Mouse (Mus musculus): ENCODE measurements at regions not wholly inside any gene's neighbourhood (a gene's known extent, or its start where the extent isn't known, plus 50 kb on each side); places are given as distances from the start of the nearest gene placed in this dataset.

DNA sequence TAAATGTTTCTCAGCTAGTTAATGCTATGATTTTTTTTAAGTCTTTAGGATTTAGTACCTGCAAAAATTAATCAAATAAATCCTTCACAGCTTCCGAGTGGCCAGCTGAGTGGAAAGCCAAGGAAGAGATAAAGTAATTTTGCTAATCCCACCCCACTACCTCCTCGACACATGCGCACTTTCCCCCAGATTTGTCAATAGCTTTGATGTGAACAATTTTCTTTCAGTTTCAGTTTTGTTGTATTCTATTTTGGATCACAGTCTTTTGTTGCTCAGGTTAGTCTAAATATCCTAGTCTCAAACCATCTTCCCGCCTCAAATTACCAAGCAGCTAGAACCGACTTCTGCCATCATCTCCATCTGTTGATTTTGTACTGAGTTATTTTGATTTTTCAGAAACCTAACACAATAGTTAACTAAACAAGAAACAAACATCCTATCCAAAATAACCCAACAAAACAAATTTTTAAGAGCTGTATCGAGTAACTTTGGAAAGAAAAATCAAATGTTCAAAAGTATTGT is 141.4 kb upstream of the Tbx18 start:
- Histone ChIP-seq H3K36me3 (ENCODE audit: control insufficient read depth, insufficient read depth) (no peaks in the 10 kb centered on the region), H3K9ac (ENCODE audit: low read depth, low read length) (no peak overlapping the region), H3K4me2 (ENCODE audit: low read depth, low read length) (no peak overlapping the region), H3K27ac (ENCODE audit: low read length) (no peak overlapping the region), H3K27me3 (ENCODE audit: control insufficient read depth, insufficient read depth, low read depth, low read length) (no peaks in the 10 kb centered on the region), H3K4me3 (ENCODE audit: low read depth, low read length) (no peak overlapping the region), H3K9me3 (replicated peaks; ENCODE audit: control insufficient read depth, low read length) (no peaks in the 10 kb centered on the region), H3K4me1 (ENCODE audit: control insufficient read depth, low read depth, low read length) (no peaks in the 10 kb centered on the region)
- WGBS (ENCODE audit: insufficient replicate concordance): 62% methylated on average over 6 of the region's 6 CpGs
- no peak for ATAC-seq (ENCODE audit: low read depth)

DNA sequence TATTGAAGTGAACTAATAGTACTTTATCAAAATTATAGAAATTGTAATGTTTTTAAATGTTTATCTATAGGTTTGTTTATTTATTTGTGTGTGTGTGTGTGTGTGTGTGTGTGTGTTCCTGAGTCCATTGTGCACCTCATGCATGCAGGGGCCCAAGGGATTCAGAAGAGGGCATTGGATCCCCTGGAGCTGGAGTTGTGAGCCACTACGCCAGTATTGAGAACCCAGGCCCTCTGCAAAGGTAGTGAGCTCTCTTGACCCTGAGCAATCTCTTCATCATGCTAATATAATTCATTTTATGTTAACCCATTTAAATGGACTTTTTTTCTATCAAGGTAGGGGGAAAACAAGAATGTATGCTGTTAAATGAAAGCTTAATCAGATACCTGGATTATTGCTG is 151.5 kb upstream of the Tbx18 start:
- no peak for ATAC-seq (ENCODE audit: low read depth)
- H3K4me2 ChIP-seq (ENCODE audit: low read depth, low read length): no peak overlapping the region
- no peaks in the 10 kb centered on the region for H3K27me3 ChIP-seq (ENCODE audit: control insufficient read depth, insufficient read depth, low read depth, low read length)
- H3K9me3 ChIP-seq (replicated peaks; ENCODE audit: control insufficient read depth, low read length): no peaks in the 10 kb centered on the region
- no peaks in the 10 kb centered on the region for H3K4me1 ChIP-seq (ENCODE audit: control insufficient read depth, low read depth, low read length)
- no peaks in the 10 kb centered on the region for H3K36me3 ChIP-seq (ENCODE audit: control insufficient read depth, insufficient read depth)
- 42% methylated on average over 1 of the region's 1 CpGs for WGBS (ENCODE audit: insufficient replicate concordance)
- H3K9ac ChIP-seq (ENCODE audit: low read depth, low read length): no peak overlapping the region
- H3K4me3 ChIP-seq (ENCODE audit: low read depth, low read length): no peak overlapping the region
- no peak overlapping the region for H3K27ac ChIP-seq (ENCODE audit: low read length)

DNA sequence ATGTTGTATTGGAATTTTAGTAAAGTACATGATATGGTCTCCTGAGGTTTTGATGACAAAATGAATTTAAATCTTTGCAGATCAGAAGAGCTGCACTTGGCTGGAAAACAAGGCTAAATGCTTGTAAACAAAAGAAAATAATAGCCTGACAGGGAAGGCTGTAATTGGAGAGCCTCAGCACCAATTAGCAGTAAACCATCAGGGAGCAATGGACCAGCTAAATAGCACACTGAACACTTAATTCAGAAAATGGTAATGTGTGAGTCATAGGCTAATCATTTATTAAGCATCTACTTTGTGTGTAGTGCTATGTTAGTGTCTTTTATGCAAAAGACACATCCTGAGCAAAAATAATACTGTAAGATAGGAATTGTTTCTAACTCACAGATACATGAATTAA is 152.0 kb upstream of the Tbx18 start:
- H3K9ac ChIP-seq (ENCODE audit: low read depth, low read length): no peak overlapping the region
- ATAC-seq (ENCODE audit: low read depth): no peak
- H3K27me3 ChIP-seq (ENCODE audit: control insufficient read depth, insufficient read depth, low read depth, low read length): no peaks in the 10 kb centered on the region
- H3K4me2 ChIP-seq (ENCODE audit: low read depth, low read length): no peak overlapping the region
- H3K36me3 ChIP-seq (ENCODE audit: control insufficient read depth, insufficient read depth): no peaks in the 10 kb centered on the region
- no peak overlapping the region for H3K27ac ChIP-seq (ENCODE audit: low read length)
- H3K9me3 ChIP-seq (replicated peaks; ENCODE audit: control insufficient read depth, low read length): no peaks in the 10 kb centered on the region
- no peak overlapping the region for H3K4me3 ChIP-seq (ENCODE audit: low read depth, low read length)
- no peaks in the 10 kb centered on the region for H3K4me1 ChIP-seq (ENCODE audit: control insufficient read depth, low read depth, low read length)

DNA sequence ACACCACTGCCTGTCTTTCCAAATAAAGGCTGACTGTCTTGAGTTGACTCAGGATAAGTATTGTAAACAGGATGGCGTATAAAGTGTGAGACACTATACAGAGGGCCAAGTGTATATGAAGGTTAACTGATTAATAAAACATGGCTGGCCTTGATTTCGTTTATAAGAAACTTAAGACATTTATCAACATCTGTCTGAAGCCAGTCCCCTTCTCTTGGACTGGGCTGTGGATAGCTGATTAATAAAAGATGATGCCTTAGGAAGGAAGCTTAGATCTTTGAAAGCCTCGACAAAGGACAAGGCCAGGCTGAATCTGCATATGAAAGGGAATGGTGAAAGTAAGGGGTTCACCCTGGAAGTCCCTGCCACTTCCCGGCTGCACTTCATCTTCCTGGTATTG is 163.0 kb upstream of the Tbx18 start:
- Histone ChIP-seq H3K4me3 (ENCODE audit: low read depth, low read length) (no peak overlapping the region), H3K4me1 (ENCODE audit: control insufficient read depth, low read depth, low read length) (no peaks in the 10 kb centered on the region), H3K4me2 (ENCODE audit: low read depth, low read length) (no peak overlapping the region), H3K9ac (ENCODE audit: low read depth, low read length) (no peak overlapping the region), H3K27ac (ENCODE audit: low read length) (no peak overlapping the region), H3K9me3 (replicated peaks; ENCODE audit: control insufficient read depth, low read length) (no peaks in the 10 kb centered on the region), H3K27me3 (ENCODE audit: control insufficient read depth, insufficient read depth, low read depth, low read length) (no peaks in the 10 kb centered on the region), H3K36me3 (ENCODE audit: control insufficient read depth, insufficient read depth) (no peaks in the 10 kb centered on the region)
- WGBS (ENCODE audit: insufficient replicate concordance): 34% methylated on average over 4 of the region's 4 CpGs
- ATAC-seq (ENCODE audit: low read depth): no peak

DNA sequence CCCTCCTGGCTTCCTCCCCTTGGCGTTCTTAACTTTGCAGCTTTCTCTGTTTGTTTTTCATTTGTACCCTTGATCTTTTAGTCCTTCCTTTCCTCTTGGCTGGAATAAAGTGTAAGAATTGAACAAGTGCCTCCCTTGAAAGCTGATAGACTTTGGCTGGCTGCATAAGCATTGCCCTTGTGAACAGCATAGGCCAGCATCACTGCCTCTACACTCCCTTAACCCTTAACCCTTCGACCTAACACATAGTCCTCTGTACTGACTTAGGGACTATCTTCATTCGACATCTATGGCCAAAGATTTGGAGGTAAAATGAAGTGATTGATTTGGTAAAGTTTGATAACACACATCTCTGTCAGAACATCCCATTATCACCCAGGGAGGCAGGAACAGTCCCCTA is 163.5 kb upstream of the Tbx18 start:
- H3K36me3 ChIP-seq (ENCODE audit: control insufficient read depth, insufficient read depth): no peaks in the 10 kb centered on the region
- no peak overlapping the region for H3K4me2 ChIP-seq (ENCODE audit: low read depth, low read length)
- no peak overlapping the region for H3K9ac ChIP-seq (ENCODE audit: low read depth, low read length)
- H3K4me1 ChIP-seq (ENCODE audit: control insufficient read depth, low read depth, low read length): no peaks in the 10 kb centered on the region
- no peak overlapping the region for H3K4me3 ChIP-seq (ENCODE audit: low read depth, low read length)
- no peaks in the 10 kb centered on the region for H3K9me3 ChIP-seq (replicated peaks; ENCODE audit: control insufficient read depth, low read length)
- WGBS (ENCODE audit: insufficient replicate concordance): 37% methylated on average over 3 of the region's 3 CpGs
- H3K27ac ChIP-seq (ENCODE audit: low read length): no peak overlapping the region
- H3K27me3 ChIP-seq (ENCODE audit: control insufficient read depth, insufficient read depth, low read depth, low read length): no peaks in the 10 kb centered on the region
- ATAC-seq (ENCODE audit: low read depth): no peak

DNA sequence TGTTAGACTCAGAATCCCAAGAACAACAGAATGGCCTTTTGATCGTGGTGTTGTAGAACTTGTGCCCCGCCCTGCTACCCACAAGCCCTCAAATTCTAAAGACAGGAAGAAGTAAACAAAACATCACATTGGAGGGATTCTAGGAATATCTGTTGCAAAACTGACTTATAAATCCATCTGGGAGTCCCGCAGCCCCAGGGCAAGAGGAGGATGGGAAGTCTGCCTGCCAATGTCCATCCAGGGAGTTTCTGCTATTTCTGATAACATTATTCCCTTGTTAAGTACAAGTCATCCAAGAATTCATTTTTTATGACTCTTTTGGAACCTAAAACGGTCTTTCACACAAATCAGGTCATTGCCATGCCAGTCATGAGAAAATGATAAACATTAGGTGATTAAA is 164.5 kb upstream of the Tbx18 start:
- no peaks in the 10 kb centered on the region for H3K4me1 ChIP-seq (ENCODE audit: control insufficient read depth, low read depth, low read length)
- no peak for ATAC-seq (ENCODE audit: low read depth)
- H3K36me3 ChIP-seq (ENCODE audit: control insufficient read depth, insufficient read depth): no peaks in the 10 kb centered on the region
- no peak overlapping the region for H3K9ac ChIP-seq (ENCODE audit: low read depth, low read length)
- H3K4me2 ChIP-seq (ENCODE audit: low read depth, low read length): no peak overlapping the region
- no peak overlapping the region for H3K27ac ChIP-seq (ENCODE audit: low read length)
- H3K9me3 ChIP-seq (replicated peaks; ENCODE audit: control insufficient read depth, low read length): no peaks in the 10 kb centered on the region
- H3K27me3 ChIP-seq (ENCODE audit: control insufficient read depth, insufficient read depth, low read depth, low read length): no peaks in the 10 kb centered on the region
- no peak overlapping the region for H3K4me3 ChIP-seq (ENCODE audit: low read depth, low read length)
- 52% methylated on average over 4 of the region's 4 CpGs for WGBS (ENCODE audit: insufficient replicate concordance)

DNA sequence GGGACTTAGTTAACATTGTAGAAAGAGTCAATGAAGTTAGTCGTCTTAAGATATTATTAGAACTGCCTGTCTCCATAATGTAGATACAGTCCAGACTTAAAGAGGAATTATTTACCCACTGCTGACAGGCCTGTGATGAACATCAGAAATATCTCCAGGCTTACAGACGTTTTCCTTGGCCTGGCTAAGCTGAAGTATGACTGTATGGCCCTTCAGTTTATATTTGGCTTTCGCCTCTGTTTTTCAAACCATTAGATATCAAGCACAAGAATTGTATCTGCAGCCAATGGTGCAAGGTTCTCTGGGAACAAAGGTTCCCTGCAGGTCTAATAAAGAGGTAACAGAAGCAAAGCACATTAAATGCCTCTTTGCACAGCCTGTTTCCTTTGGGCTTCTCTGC is 166.3 kb upstream of the Tbx18 start:
- Histone ChIP-seq H3K4me1 (ENCODE audit: control insufficient read depth, low read depth, low read length) (no peaks in the 10 kb centered on the region), H3K4me2 (ENCODE audit: low read depth, low read length) (no peak overlapping the region), H3K27ac (ENCODE audit: low read length) (no peak overlapping the region), H3K4me3 (ENCODE audit: low read depth, low read length) (no peak overlapping the region), H3K27me3 (ENCODE audit: control insufficient read depth, insufficient read depth, low read depth, low read length) (no peaks in the 10 kb centered on the region), H3K9me3 (replicated peaks; ENCODE audit: control insufficient read depth, low read length) (no peaks in the 10 kb centered on the region), H3K9ac (ENCODE audit: low read depth, low read length) (no peak overlapping the region), H3K36me3 (ENCODE audit: control insufficient read depth, insufficient read depth) (no peaks in the 10 kb centered on the region)
- WGBS (ENCODE audit: insufficient replicate concordance): 42% methylated on average over 3 of the region's 3 CpGs
- ATAC-seq (ENCODE audit: low read depth): no peak

DNA sequence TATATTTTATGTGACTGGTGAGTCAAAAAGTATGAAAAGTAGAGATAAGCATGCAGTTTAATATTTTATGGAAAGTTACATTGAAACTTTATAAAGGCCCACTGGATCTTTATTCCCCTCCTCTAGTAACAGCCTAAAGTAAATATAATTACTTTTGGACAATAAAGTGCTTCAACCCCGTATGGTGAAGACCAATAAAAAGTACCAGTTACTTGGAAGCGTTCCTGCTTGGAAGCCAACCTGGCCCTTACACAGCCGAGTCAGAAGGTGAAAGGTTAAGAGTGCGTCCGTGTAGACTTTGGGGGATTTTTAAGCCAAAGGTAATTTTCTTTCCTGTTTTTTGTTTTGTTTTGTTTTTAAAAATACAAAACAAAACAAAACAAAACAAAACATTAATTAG is 168.3 kb upstream of the Tbx18 start:
- Histone ChIP-seq H3K4me1 (ENCODE audit: control insufficient read depth, low read depth, low read length) (no peaks in the 10 kb centered on the region), H3K9ac (ENCODE audit: low read depth, low read length) (no peak overlapping the region), H3K27me3 (ENCODE audit: control insufficient read depth, insufficient read depth, low read depth, low read length) (no peaks in the 10 kb centered on the region), H3K4me3 (ENCODE audit: low read depth, low read length) (no peak overlapping the region), H3K9me3 (replicated peaks; ENCODE audit: control insufficient read depth, low read length) (no peaks in the 10 kb centered on the region), H3K27ac (ENCODE audit: low read length) (no peak overlapping the region), H3K4me2 (ENCODE audit: low read depth, low read length) (no peak overlapping the region), H3K36me3 (ENCODE audit: control insufficient read depth, insufficient read depth) (no peaks in the 10 kb centered on the region)
- WGBS (ENCODE audit: insufficient replicate concordance): 73% methylated on average over 5 of the region's 5 CpGs
- no peak for ATAC-seq (ENCODE audit: low read depth)

DNA sequence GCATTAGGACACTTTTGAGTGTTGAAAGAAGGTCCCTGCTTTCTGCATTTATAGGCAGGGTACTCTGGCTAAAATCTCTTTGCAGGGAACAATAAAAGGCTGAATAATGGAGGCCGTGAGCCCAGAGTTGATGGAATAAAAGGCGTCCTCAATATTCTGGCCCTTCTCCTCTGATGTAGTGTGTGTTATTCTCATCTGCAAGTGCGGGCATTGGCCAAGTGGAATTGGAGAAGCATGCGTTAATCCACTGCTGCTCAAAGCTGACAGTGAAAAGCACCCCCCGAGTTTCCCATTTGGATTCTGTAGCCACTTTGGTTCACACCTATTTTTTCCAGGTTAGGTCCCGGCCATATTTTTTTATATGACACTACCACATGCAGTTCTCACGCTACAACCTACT is 168.7 kb upstream of the Tbx18 start:
- Histone ChIP-seq H3K4me1 (ENCODE audit: control insufficient read depth, low read depth, low read length) (no peaks in the 10 kb centered on the region), H3K9ac (ENCODE audit: low read depth, low read length) (no peak overlapping the region), H3K36me3 (ENCODE audit: control insufficient read depth, insufficient read depth) (no peaks in the 10 kb centered on the region), H3K9me3 (replicated peaks; ENCODE audit: control insufficient read depth, low read length) (no peaks in the 10 kb centered on the region), H3K4me2 (ENCODE audit: low read depth, low read length) (no peak overlapping the region), H3K4me3 (ENCODE audit: low read depth, low read length) (no peak overlapping the region), H3K27ac (ENCODE audit: low read length) (no peak overlapping the region), H3K27me3 (ENCODE audit: control insufficient read depth, insufficient read depth, low read depth, low read length) (no peaks in the 10 kb centered on the region)
- ATAC-seq (ENCODE audit: low read depth): no peak
- 68% methylated on average over 7 of the region's 7 CpGs for WGBS (ENCODE audit: insufficient replicate concordance)

DNA sequence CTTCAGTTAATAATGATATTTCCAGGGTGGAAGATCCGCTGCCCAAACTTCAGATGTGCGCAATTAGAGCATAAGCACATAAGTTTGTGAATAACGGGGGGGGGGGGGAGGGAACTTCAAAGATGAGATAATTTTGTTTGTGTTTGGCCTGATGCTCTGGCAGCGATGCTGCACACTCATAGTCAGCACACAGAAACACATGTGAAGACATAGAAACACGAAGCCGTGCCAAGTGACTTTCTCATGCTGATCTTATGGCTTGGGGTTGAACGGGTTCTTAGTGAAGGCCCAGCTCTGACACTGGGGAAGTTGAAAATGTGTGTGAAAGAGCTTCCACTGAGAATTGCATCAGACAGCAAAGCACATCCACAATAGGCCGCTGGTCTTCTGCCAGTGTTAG is 190.2 kb upstream of the Tbx18 start:
- WGBS (ENCODE audit: insufficient replicate concordance): 70% methylated on average over 8 of the region's 8 CpGs
- Histone ChIP-seq H3K4me2 (ENCODE audit: low read depth, low read length) (no peak overlapping the region), H3K27ac (ENCODE audit: low read length) (no peak overlapping the region)

More for the DNA sequence above, 190.2 kb upstream of the Tbx18 start:
- H3K9me3 ChIP-seq (replicated peaks; ENCODE audit: control insufficient read depth, low read length): no peaks in the 10 kb centered on the region
- no peak for ATAC-seq (ENCODE audit: low read depth)
- no peaks in the 10 kb centered on the region for H3K4me1 ChIP-seq (ENCODE audit: control insufficient read depth, low read depth, low read length)
- no peak overlapping the region for H3K9ac ChIP-seq (ENCODE audit: low read depth, low read length)
- H3K36me3 ChIP-seq (ENCODE audit: control insufficient read depth, insufficient read depth): no peaks in the 10 kb centered on the region
- no peaks in the 10 kb centered on the region for H3K27me3 ChIP-seq (ENCODE audit: control insufficient read depth, insufficient read depth, low read depth, low read length)
- no peak overlapping the region for H3K4me3 ChIP-seq (ENCODE audit: low read depth, low read length)

Data from liver, embryonic 16.5 days (tissue).